ENCODE assay signal across 11 mouse cellular contexts in genomic region chr1:170550649-170551440, GRCm38 (mm10). TPM values are rescaled to one million over a fixed set of nuclear protein-coding genes. Genes with fewer than 3 reads are reported as not detected.
DNase-seq lines count a peak whose midpoint lies in the region; ATAC-seq lines count a peak whose summit lies in the region.
"Had no signal": no experiment of that assay in that cellular context is flagged by ENCODE, and none has a peak within 500 bp of the region (broad histone marks: within the 10 kb centered on the region; RNA-seq: fewer than 3 reads in every experiment).

No protein-coding gene starts in this region.

- H3K4me2 ChIP-seq in hindbrain, embryonic 11.5 days (replicated peaks; ENCODE audit: low read depth, low read length) = no peak overlapping the region
- H3K4me2 ChIP-seq in heart, embryonic 12.5 days = peak overlapping the region; percentile 2; the same call in 1 of the 2 replicates
- no peak overlapping the region for H3K4me2 ChIP-seq in kidney, embryonic 15.5 days
- H3K4me2 ChIP-seq: embryonic facial prominence, embryonic 12.5 days; forebrain, embryonic 15.5 days had no signal

- H3K36me3 ChIP-seq in hindbrain, embryonic 10.5 days = 0 out of 2 replicates have a peak, but pooled peaks cover 3% of the 10 kb centered on the region
- H3K36me3 ChIP-seq in hindbrain, embryonic 11.5 days (ENCODE audit: control insufficient read depth, insufficient read depth, low read length) = no peaks in the 10 kb centered on the region
- peaks cover 3% of the 10 kb centered on the region; the same call in 1 of the 2 replicates for H3K36me3 ChIP-seq in heart, embryonic 12.5 days
- no peaks in the 10 kb centered on the region for H3K36me3 ChIP-seq in kidney, embryonic 15.5 days
- H3K36me3 ChIP-seq: embryonic facial prominence, embryonic 12.5 days; forebrain, embryonic 15.5 days had no signal

- no peak overlapping the region for H3K9ac ChIP-seq in hindbrain, embryonic 11.5 days (ENCODE audit: low read depth, low read length)
- no peak overlapping the region for H3K9ac ChIP-seq in heart, embryonic 12.5 days
- H3K9ac ChIP-seq in kidney, embryonic 15.5 days = no peak overlapping the region
- H3K9ac ChIP-seq: embryonic facial prominence, embryonic 12.5 days; forebrain, embryonic 15.5 days had no signal

- 59% methylated on average over 8 of the region's 8 CpGs for WGBS in hindbrain, embryonic 10.5 days
- WGBS in hindbrain, embryonic 11.5 days = 61% methylated on average over 8 of the region's 8 CpGs
- 20% methylated on average over 8 of the region's 8 CpGs for WGBS in heart, embryonic 12.5 days
- WGBS in kidney, embryonic 15.5 days = 23% methylated on average over 8 of the region's 8 CpGs

- no peak for ATAC-seq in hindbrain, embryonic 11.5 days (ENCODE audit: low FRiP score)
- ATAC-seq in common myeloid progenitor, adult 5-6 weeks (replicated peaks; ENCODE audit: low read depth, poor library complexity, severe bottlenecking) = peak; percentile 41
- peak; percentile 24; the same call in 1 of the 2 replicates for ATAC-seq in heart, embryonic 12.5 days (ENCODE audit: insufficient number of reproducible peaks, low FRiP score)
- ATAC-seq in kidney, embryonic 15.5 days (replicated peaks; ENCODE audit: low FRiP score) = peak; percentile 33; the same call in 1 of the 2 replicates
- ATAC-seq: forebrain, embryonic 15.5 days; hindbrain, postnatal 0 days had no signal

- H3K4me3 ChIP-seq in hindbrain, embryonic 10.5 days = no peak overlapping the region
- no peak overlapping the region for H3K4me3 ChIP-seq in hindbrain, embryonic 11.5 days (ENCODE audit: low read depth, low read length)
- no peak overlapping the region for H3K4me3 ChIP-seq in heart, embryonic 12.5 days
- no peak overlapping the region for H3K4me3 ChIP-seq in kidney, embryonic 15.5 days (replicated peaks)
- H3K4me3 ChIP-seq: embryonic facial prominence, embryonic 12.5 days; forebrain, embryonic 15.5 days had no signal

- peak overlapping the region; percentile 9; the same call in 1 of the 2 replicates for H3K27ac ChIP-seq in hindbrain, embryonic 10.5 days
- H3K27ac ChIP-seq in hindbrain, embryonic 11.5 days (ENCODE audit: low read depth, low read length) = no peak overlapping the region
- peak overlapping the region; percentile 53 for H3K27ac ChIP-seq in heart, embryonic 12.5 days (ENCODE audit: poor library complexity, severe bottlenecking)
- peak overlapping the region; percentile 69 for H3K27ac ChIP-seq in kidney, embryonic 15.5 days
- H3K27ac ChIP-seq: embryonic facial prominence, embryonic 12.5 days; forebrain, embryonic 15.5 days; hindbrain, postnatal 0 days had no signal

- no peaks in the 10 kb centered on the region for H3K27me3 ChIP-seq in hindbrain, embryonic 10.5 days (ENCODE audit: insufficient read depth, poor library complexity, severe bottlenecking)
- H3K27me3 ChIP-seq in hindbrain, embryonic 11.5 days (ENCODE audit: control insufficient read depth, insufficient read depth, low read length) = no peaks in the 10 kb centered on the region
- H3K27me3 ChIP-seq in heart, embryonic 12.5 days (replicated peaks) = no peaks in the 10 kb centered on the region
- H3K27me3 ChIP-seq in kidney, embryonic 15.5 days = no peaks in the 10 kb centered on the region
- H3K27me3 ChIP-seq: embryonic facial prominence, embryonic 12.5 days; forebrain, embryonic 15.5 days had no signal

- H3K9me3 ChIP-seq in hindbrain, embryonic 10.5 days = 0 out of 2 replicates have a peak, but pooled peaks cover 6% of the 10 kb centered on the region
- no peaks in the 10 kb centered on the region for H3K9me3 ChIP-seq in hindbrain, embryonic 11.5 days (ENCODE audit: control insufficient read depth, low read length)
- no peaks in the 10 kb centered on the region for H3K9me3 ChIP-seq in heart, embryonic 12.5 days (replicated peaks)
- H3K9me3 ChIP-seq in kidney, embryonic 15.5 days (replicated peaks) = no peaks in the 10 kb centered on the region
- H3K9me3 ChIP-seq: embryonic facial prominence, embryonic 12.5 days; forebrain, embryonic 15.5 days had no signal

- peak; percentile 12 for DNase-seq in hindbrain, embryonic 10.5 days (ENCODE audit: low spot score)
- DNase-seq in hindbrain, embryonic 11.5 days (ENCODE audit: low spot score) = no peak
- DNase-seq in spleen, postnatal 36 days (ENCODE audit: low spot score in 2 of 2) = no peak
- no peak for DNase-seq in testis, postnatal 14 days (ENCODE audit: low spot score)
- DNase-seq in ovary, postnatal 14 days (ENCODE audit: low spot score) = no peak

- H3K4me1 ChIP-seq in hindbrain, embryonic 10.5 days (replicated peaks) = peaks cover 12% of the 10 kb centered on the region
- H3K4me1 ChIP-seq in hindbrain, embryonic 11.5 days (replicated peaks; ENCODE audit: control insufficient read depth, insufficient read depth, low read length) = no peaks in the 10 kb centered on the region
- peaks cover 62% of the 10 kb centered on the region for H3K4me1 ChIP-seq in heart, embryonic 12.5 days (replicated peaks)
- peaks cover 12% of the 10 kb centered on the region; the same call in 1 of the 2 replicates for H3K4me1 ChIP-seq in kidney, embryonic 15.5 days

RNA-seq across cellular contexts. Expression of gene Nos1ap, which starts 38.8 kb away (rescaled TPM):
- polyA plus RNA-seq in hindbrain, embryonic 10.5 days (2016; fragmentation: Nextera tagmentation; extraction: Ambion mirVana) = 12.0 and 14.2 TPM in 2 replicates
- polyA plus RNA-seq in hindbrain, embryonic 11.5 days (2014; fragmentation: Nextera tagmentation; extraction: Ambion mirVana) = 6.7 and 9.7 TPM in 2 replicates
- total RNA-seq in common myeloid progenitor, adult 5-6 weeks (2017) = 9.5 and 13.7 TPM in 2 replicates
- 25.9 and 26.0 TPM in 2 replicates for polyA plus RNA-seq in heart, embryonic 12.5 days (2016; fragmentation: Nextera tagmentation; extraction: Ambion mirVana)
- polyA plus RNA-seq in kidney, embryonic 15.5 days (2015; fragmentation: Nextera tagmentation; extraction: Ambion mirVana) = 17.7 and 18.2 TPM in 2 replicates
